Mouse (Mus musculus) lung, postnatal 36 days (tissue): Measurements from ENCODE around the gene Lsm7.
"Not testable (repeated sequence)": the region's sequence is repeated elsewhere in the genome, so short reads cannot be mapped to it uniquely, and the experiment has no call there.

Source experiments
- DNase-seq: peaks from one replicate; pipeline ENCODE4 v3.0.0; 2022; ENCODE audit warnings: mixed read lengths

The Lsm7 gene

DNA sequence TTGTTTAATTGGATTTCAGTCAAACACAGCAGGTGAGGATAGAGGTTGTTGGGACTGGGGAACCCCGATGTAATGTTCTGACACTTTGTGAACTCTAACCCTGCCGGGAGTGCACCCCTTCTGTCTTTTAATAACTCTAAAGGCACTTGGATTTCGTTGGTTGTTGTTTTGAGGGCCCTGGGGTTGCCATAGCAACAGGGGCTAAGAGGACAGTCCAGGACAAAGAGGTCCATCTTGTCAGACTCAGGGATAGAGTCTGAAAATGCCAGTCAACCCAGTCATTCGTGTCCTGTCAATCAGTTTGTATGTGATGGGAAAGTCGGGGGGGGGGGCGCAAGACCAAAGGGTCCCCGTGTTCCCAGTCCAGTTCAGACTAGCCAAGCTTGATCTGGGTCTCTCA is 22.2 kb downstream of the Lsm7 start:
- DNase-seq: no peak

DNA sequence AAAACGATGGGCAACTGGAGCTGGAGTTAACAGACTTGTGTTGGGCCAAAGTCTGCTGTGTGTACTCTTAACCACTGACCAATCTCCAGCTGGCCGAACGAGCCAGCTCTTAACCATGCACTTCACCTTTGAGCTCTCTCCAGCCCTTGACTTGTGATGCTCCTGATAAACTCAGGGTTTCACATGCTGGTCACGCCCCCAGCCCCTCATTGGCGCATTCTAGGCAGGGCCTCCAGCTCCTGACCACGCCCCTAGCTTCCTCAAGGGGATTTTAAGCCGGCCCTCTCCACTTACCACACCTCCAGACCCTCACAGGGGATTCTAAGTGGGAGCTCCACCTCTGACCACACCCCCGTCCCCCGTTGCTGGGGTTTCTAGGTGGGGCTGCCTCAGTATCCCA is 23.9 kb downstream of the Lsm7 start:
- DNase-seq: peak; percentile 90

DNA sequence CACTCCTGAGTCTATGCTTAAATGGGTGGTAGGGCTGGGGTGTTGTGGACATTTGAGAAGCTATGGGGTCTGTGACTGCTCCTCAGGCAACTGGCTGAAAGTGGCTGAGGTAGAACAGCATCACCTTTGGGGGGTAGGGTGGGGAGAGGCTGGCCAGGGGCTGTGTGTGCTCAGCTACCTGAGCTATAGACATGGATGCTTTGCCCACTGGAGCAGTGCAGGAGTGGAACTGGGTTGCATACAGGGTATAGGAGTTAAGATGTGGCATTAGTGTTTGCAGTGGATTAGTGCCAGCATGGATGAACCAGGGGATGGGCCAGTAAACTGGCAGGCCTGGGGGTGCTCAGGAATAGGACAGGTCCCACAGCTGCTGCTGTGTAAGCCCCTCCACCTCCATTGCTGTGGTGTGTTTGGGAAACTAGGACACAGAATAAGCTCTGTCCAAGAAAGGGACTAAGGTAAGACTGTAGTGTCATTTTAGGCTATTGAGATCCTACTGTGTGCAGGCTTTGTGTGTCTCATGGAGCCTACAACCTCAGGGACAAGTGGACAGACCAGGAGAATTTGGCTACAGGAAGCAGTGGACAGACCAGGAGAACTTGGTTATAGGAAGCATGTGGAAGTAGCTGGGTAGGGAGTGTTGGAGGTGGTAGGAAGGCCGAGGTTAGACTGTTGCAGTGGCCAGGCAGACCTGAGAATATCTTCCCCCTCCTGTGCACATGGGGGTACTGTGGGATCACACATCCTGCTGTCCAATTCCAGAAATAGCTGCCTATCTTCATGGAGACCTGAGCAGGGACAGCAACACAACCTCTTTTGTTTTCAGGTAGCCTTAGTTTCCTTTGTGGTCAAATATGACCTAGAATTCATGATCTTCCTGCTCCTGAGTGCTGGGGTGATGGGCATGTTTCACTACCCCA is 25.4 kb downstream of the Lsm7 start:
- no peak for DNase-seq

DNA sequence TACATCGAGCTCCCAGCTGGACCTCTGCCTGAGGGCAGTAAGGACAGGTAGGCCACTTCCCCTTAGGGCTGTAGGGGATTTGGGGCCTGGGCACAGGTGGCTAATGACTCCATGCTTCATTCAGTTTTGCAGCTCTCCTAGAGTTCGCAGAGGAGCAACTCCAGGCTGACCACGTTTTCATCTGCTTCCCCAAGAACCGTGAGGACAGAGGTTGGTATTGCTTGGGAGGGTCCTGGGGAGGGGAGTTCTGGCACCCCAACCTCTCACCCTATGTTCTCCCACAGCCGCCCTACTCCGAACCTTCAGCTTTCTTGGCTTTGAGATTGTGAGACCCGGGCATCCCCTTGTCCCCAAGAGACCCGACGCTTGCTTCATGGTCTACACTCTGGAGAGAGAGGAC is 26.4 kb downstream of the Lsm7 start:
- not testable (repeated sequence) for DNase-seq

DNA sequence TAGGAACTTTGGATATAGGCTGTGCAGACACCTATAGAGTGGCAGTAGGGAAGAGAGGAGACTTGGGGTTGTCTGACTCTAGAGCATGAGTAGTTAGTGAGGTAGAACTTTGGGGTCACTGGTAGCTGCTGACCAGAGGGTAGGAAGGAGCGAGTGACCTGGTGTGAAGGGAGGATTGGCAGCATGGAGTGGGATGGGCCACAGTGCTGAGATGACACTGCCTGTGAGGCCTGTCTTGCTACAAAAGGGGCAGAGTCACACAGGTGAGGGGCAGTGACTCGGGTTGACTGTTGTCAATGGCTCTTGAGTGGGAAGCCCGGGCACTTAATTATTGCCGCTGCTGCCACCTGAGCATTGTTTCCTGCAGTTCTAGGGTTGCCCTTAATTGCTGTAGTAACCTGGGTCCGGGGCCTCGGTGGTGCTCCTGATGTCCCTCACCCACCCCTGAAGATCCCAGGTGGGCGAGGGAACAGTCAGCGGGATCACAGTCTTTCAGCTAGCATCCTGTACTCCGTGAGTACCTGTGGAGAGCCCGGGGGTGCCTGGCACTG is 27.1 kb downstream of the Lsm7 start:
- DNase-seq: no peak

DNA sequence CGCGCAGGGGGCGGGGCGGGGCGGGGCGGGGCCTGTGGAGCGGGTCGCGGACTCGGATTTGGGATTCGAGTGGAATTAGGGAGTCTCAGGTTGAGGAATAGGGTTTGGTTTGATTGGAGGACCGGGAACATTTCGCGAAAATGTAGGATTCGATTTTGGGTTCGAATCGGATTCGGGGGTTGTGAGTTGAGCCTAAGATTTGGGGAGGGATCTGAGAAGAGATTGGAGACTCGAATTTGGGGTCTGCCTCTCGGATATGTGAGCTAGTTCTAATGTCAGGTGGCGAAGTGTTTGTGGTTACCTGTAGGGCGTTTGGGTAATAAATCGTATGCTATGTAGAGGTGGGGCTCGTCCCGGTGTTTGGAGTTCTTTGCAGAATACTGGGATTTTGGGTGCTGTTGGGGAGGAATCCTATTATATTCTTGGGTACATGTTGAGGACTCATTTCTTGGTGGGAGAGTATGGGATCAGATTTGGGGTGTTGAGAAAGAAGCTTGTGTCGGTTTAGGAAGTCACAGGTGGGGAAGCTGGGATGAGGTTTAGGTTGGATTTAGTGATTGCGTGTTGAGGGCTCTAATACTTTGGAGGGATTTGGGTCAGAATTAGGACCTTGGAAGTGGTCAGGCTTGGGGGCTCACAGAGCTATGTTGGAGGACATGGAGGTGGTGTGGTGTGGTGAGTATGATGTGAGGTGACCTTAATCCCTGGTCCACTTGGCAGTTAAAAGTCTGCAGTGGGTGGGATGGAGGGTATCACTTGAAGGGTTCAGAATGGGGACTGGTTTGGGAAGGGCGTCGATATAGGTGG is 27.7 kb downstream of the Lsm7 start:
- DNase-seq: no peak

DNA sequence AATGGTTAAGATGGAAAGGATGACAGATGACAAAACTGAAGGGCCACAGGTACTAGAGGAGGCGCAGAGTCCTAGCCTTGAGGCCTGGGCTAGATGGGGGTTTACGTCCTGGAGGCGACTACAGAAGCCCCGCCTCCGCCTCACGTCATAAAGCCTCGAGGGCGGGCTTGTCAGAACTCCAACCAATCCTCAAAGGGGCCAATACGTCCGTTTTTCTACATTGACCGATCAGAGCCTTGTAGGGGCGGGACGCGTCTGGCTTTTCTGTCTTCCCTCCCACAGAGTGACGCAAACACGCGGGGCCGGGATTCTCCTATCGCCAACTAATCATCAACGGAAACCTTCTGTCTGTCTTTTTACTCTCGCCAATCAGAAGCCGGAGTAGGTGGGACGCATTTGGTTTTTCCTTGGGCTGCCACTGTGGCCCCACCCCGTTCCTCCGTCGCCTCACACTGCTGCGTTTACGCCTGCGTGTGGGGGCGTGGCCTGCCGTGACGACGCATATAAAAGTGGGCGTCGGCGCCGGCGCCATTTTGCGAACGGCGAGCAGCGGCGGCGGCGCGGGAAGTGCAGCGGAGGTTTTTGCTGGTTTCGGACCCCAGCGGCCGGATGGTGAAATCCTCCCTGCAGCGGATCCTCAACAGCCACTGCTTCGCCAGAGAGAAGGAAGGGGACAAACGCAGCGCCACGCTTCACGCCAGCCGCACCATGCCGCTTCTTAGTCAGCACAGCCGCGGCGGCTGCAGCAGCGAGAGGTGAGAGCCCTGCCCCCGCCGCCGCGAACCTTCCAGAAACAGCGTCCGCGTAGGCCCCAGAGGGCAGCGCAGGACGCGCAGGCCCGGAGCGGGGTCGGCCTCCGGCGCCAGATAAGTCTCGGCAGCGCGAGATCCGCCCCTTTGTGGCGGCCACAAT is 28.6 kb downstream of the Lsm7 start, which contains the start of gene Oaz1:
Oaz1 (plus strand) TSS at position 506 of the 912 bp plus-strand sequence.
- peak; percentile 100 for DNase-seq

DNA sequence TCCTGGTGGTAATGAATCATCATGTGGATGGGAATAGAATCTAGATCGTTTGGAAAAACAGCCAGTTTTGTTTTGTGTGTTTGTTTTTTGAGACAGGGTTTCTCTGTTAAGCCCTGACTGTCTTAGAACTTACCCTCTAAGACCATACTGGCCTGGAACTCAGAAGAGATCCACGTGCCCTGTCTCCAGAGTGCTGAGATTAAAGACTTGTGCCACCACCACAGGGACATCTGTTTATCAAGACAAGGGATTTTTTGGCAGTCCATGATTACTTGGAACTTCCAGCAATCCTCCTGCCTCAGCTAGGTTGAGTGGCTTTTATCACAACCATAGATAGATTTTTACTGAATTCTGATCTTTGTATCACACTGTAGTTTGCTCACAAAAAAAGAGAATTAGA is 30.2 kb downstream of the Lsm7 start:
- DNase-seq: no peak

DNA sequence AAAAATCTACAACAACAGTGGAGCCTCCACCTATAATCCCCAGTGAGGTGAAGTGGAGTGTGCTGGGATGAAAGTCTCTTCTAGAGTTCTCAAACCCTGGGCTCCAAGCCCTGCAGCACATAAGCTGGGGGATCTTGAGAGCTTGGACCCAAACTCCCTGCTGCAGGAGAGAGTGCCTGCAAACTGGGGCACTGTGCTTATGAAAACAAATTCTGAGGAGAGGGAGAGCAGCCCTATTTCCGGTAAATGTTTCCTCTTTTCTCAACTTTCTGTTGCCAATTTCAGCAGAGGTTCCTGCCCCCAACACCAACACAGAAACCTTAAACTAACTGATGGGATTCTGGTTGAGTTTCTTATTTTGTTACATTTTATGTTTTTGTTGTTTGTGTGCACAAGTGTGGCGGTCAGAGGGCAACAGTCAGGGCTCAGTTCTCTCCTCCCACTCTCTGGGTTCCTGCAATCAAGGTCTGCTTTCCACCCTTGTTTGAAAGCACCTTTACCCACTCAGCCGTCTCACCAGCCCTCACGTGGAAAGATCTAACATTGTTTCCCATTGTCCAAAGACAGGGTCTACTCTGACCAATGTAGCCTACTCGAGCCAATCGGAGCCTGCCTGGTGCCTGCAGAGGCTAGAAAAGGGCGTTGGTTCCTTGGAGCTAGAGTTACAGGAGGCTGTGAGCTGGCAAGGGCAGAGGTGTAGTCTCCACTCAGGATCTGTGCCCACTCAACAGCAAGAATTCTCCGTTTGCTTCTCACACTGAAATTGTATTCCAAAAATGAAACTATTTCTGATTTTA is 31.0 kb downstream of the Lsm7 start:
- DNase-seq: no peak

DNA sequence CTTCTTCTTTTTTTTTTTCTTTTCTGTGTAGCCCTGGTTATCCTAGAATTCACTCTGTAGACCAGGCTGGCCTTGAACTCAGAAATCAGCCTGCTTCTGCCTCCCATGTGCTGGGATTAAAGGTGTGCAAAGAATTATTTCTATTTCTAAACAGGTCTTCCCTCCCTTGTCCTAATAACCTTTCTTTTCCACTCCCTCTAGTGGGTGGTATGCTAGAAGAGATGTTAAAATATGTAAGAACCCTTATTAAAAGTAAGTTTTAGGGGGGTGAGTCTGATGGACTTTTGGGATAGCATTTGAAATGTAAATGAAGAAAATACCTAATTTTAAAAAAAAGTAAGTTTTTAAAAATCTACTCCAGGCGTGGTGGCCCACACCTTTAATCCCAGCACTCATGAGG is 31.7 kb downstream of the Lsm7 start:
- no peak for DNase-seq

DNA sequence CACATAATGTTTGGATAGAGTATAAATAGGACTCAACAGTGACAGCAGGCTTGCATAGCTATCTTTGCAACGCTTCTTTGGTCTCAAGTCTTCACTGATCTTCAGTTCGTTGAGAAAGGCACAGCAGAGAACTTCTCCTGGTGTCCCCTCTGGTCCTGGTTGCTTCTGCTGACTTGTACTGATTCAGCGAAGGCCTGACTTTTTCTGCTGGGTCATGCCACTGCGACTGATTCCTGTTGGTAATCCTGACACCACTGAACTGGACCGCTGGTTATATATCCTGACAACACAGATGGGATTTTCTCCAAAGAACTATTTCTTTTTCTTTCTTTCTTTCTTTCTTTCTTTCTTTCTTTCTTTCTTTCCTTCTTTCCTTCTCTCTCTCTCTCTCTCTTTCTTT is 32.5 kb downstream of the Lsm7 start:
- no peak for DNase-seq

DNA sequence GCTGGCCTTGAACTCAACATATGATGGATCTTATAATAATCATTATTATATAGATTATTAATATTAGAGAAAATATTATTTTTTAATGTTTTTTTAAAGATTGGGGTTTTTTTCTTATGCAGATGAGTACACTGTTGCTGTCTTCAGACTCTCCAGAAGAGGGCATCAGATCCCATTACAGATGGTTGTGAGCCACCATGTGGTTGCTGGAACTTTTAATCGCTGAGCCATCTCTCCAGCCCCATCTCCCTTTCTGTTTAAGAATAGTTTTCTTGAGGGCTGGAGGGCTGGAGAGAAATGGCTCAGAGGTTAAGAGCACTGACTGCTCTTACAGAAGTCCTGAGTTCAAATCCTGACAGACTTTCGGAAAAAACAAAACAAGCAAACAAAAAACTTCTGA is 33.0 kb downstream of the Lsm7 start:
- peak; percentile 73 for DNase-seq

DNA sequence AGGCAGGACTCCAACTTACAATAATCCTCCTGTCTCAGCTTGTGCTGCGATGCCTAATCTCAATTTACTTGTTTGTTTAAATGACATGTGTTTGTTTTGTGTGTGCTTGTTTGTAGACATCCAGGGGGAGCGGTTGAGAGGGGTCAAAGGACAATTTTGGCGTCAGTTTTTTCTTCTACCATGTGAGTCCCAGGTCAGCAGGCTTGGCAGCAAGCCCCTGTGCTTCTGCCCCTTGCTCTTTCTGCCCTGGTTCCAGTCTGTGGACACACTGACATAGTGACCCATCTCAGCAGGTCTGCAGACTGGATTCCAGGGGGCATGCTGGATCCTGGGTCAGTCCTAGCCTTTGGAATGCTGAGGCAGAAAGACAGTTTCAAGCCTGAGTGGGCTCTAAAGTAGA is 35.6 kb downstream of the Lsm7 start:
- no peak for DNase-seq

DNA sequence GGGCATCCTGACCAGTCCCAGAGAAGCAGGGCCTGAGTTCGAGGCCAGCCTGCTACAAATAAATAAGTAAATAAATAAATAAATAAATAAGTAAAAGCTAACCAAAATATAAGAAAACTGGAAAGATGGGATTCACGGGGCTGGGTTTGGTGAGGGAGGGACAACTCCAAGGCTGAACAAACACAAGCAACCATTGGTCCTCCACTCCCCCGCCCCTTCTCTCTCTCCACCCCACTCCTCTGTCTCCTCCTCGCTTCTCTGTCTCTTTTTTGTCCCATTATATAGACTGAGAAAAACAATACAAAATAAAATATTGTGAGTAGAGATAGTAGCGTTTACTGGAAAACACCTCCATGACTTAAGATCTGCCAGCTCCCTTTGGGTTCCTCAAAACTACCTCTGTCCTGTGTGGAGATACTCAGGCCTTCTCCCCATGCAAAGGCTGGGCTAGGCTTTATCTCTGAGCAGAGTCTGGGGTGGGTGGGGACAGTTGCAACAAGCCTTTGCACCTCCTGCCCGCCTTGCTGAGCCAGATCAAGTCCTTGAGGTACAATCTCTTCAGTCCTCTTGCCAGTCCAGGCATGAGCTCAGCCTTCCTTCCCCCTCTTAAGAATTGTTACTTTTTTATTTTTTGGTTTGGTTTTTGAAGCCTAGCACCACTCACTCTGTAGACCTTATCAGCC is 36.3 kb downstream of the Lsm7 start:
- DNase-seq: no peak

DNA sequence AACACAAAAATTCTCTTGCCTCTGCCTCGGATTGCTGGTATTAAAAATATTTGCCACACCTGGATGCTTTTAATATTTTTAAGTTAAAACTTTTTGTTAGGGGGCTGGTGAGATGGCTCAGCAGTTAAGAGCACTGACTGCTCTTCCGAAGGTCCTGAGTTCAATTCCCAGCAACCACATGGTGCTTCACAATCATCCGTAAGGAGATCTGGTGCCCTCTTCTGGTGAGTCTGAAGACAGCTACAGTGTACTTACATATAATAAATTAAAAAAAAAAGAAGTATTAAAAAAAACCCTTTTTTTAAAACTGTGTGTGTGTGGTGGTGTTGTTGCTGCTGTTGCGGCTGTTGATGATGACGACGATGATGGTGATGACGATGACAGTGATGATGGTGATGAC is 37.1 kb downstream of the Lsm7 start:
- DNase-seq: not testable (repeated sequence)

DNA sequence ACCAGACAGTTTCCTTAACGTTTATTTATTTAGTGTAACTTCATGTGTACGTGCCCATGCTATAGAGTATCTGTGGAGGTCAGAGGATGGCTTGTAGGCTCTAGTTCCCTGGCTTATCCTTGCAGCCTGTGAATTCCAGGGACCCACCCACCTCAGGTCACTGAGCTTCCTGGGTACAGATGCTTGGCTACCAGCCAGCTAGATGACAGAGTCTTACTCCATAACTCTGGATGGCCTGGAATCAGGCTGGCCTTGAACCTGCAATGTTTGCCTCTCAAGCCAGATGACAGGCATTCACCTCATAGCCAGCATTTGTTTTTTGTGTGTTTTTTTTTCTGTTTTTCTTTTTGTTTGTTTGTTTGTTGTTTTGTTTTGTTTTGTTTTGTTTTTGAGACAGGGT is 37.8 kb downstream of the Lsm7 start:
- DNase-seq: no peak

DNA sequence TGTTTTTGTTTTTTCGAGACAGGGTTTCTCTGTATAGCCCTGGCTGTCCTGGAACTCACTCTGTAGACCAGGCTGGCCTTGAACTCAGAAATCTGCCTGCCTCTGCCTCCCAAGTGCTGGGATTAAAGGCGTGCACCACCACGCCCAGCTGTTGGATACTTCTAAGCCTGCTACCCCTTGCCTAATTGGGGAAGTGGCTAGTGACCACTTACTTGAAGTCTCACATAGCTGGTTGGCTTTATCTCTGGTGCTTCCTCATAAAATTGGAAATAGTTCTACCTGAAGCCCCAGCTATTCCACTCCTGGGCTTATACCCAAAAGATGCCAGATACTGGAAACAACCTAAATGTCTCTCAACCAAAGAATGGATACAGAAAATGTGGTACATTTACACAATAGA is 38.7 kb downstream of the Lsm7 start:
- DNase-seq: not testable (repeated sequence)

DNA sequence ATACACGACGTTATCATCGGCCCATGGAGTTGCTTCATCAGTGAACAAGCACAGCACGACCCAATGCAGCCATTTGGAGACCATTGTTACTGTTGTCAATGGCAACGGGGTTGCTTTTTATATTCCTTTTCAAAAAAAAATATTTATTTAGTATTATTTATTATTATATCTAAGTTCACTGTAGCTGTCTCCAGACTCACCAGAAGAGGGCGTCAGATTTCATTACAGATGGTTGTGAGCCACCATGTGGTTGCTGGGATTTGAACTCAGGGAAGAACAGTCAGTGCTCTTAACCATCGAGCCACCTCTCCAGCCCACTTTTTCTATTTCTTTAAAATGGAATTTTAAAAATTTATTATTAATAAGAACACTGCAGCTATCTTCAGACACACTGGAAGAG is 40.2 kb downstream of the Lsm7 start:
- DNase-seq: no peak

DNA sequence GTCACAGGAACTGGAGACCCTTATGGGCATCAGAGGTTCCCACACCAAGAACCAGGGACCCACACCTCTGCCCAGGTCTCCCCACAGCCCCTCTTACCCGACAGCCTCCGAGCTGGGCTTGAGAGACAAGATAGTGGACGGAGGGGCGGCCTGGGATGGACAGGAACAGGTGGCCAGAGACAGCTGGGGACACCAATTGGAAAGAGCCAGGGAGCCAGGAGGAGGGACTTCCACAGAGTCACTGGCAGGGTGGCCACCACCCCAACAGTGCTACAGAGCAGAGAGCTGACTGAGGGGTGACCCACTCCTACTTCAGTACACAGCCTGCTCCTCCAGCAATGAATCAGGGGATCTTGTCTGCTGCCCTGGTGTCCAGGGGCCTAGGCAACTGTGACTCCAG is 41.6 kb downstream of the Lsm7 start, which contains the start of gene Jsrp1:
Jsrp1 (minus strand) TSS at position 133 of the 400 bp plus-strand sequence.
- no peak for DNase-seq

DNA sequence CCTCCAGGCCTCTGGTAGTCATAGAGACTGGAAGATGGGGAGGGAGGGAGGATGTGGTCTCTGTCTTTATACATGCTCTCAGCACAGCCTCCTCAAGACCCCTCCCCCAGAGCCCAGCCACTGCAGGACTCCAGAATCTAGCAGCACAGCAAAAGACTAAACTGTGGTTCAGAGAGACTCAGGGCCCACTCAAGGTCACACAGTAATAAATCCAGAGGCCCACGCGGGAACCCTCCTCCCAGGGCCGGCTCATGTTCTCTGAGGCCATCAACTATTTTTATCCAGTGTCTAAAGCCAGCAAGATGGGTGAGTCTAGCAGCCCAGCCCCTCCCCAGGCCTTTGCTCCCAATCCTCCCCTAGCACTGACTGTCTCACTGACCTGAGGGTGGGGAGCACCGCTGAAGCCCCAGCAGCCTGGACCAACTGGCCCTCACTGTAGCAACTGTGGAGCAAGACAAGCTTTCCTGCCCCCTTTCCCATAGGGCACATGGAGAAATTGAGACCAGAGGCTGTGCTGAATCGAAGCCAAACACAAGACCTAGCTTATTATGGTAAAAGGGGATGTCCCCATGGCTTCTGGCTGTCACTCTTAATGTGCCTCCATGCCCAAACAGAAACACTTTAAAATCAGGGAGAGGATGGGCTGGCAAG is 42.5 kb downstream of the Lsm7 start:
- DNase-seq: no peak
